Mouse (Mus musculus): ENCODE results near the gene Efcab2. TPM values are rescaled to one million over a fixed set of nuclear protein-coding genes. Genes with fewer than 3 reads are reported as not detected.
A peak's percentile ranks its signal among the peaks of the same experiment; 100 is the strongest.

The Efcab2 gene
- polyA plus RNA-seq, 1 experiment, result 0.38 TPM

GRCm38 (mm10) chr1:178492493-178492892, 86.6 kb downstream of the Efcab2 start:
- no peaks in the 10 kb centered on the region for H3K36me3 ChIP-seq (replicated peaks; ENCODE audit: low read length)
- TF ChIP-seq FLI1 (IDR thresholded peaks at IDR 0.05; ENCODE audit: low read length) (no peak), GATA1 (IDR thresholded peaks at IDR 0.05; ENCODE audit: borderline replicate concordance, low read length) (no peak)
- 0 out of 2 replicates have a peak, but pooled peaks cover 6% of the 10 kb centered on the region for H3K9me3 ChIP-seq
- H3K4me3 ChIP-seq (replicated peaks), result peak overlapping the region; percentile 6
- H3K4me1 ChIP-seq, result peaks cover 21% of the 10 kb centered on the region
- peaks cover 2% of the 10 kb centered on the region for H3K27me3 ChIP-seq (replicated peaks)

GRCm38 (mm10) chr1:178496186-178496585, 90.3 kb downstream of the Efcab2 start:
- Histone ChIP-seq H3K4me1 (peaks cover 11% of the 10 kb centered on the region), H3K36me3 (replicated peaks; ENCODE audit: low read length) (no peaks in the 10 kb centered on the region), H3K4me3 (replicated peaks) (no peak overlapping the region), H3K27me3 (replicated peaks) (no peaks in the 10 kb centered on the region), H3K9me3 (0 out of 2 replicates have a peak, but pooled peaks cover 6% of the 10 kb centered on the region)
- no peak for TF ChIP-seq GATA1 (IDR thresholded peaks at IDR 0.05; ENCODE audit: borderline replicate concordance, low read length)
- no peak for TF ChIP-seq FLI1 (IDR thresholded peaks at IDR 0.05; ENCODE audit: low read length)

GRCm38 (mm10) chr1:178496841-178497240, 91.0 kb downstream of the Efcab2 start:
- Histone ChIP-seq H3K27me3 (replicated peaks) (no peaks in the 10 kb centered on the region), H3K4me3 (replicated peaks) (no peak overlapping the region), H3K4me1 (peaks cover 6% of the 10 kb centered on the region), H3K36me3 (replicated peaks; ENCODE audit: low read length) (no peaks in the 10 kb centered on the region), H3K9me3 (0 out of 2 replicates have a peak, but pooled peaks cover 6% of the 10 kb centered on the region)
- TF ChIP-seq FLI1 (IDR thresholded peaks at IDR 0.05; ENCODE audit: low read length), result no peak
- no peak for TF ChIP-seq GATA1 (IDR thresholded peaks at IDR 0.05; ENCODE audit: borderline replicate concordance, low read length)

GRCm38 (mm10) chr1:178506938-178507337, 101.1 kb downstream of the Efcab2 start:
- H3K4me1 ChIP-seq, result no peaks in the 10 kb centered on the region
- no peaks in the 10 kb centered on the region for H3K36me3 ChIP-seq (replicated peaks; ENCODE audit: low read length)
- 0 out of 2 replicates have a peak, but pooled peaks cover 4% of the 10 kb centered on the region for H3K9me3 ChIP-seq
- no peak for TF ChIP-seq GATA1 (IDR thresholded peaks at IDR 0.05; ENCODE audit: borderline replicate concordance, low read length)
- TF ChIP-seq FLI1 (IDR thresholded peaks at IDR 0.05; ENCODE audit: low read length), result no peak
- no peak overlapping the region for H3K4me3 ChIP-seq (replicated peaks)
- H3K27me3 ChIP-seq (replicated peaks), result peaks cover 3% of the 10 kb centered on the region

GRCm38 (mm10) chr1:178512323-178513031, 106.6 kb downstream of the Efcab2 start:
- no peaks in the 10 kb centered on the region for H3K4me1 ChIP-seq
- no peak for TF ChIP-seq FLI1 (IDR thresholded peaks at IDR 0.05; ENCODE audit: low read length)
- no peak for TF ChIP-seq GATA1 (IDR thresholded peaks at IDR 0.05; ENCODE audit: borderline replicate concordance, low read length)
- no peaks in the 10 kb centered on the region for H3K36me3 ChIP-seq (replicated peaks; ENCODE audit: low read length)
- no peaks in the 10 kb centered on the region for H3K9me3 ChIP-seq
- peaks cover 8% of the 10 kb centered on the region for H3K27me3 ChIP-seq (replicated peaks)
- no peak overlapping the region for H3K4me3 ChIP-seq (replicated peaks)

GRCm38 (mm10) chr1:178513954-178514353, 108.1 kb downstream of the Efcab2 start:
- peaks cover 15% of the 10 kb centered on the region for H3K27me3 ChIP-seq (replicated peaks)
- no peaks in the 10 kb centered on the region for H3K9me3 ChIP-seq

GRCm38 (mm10) chr1:178515839-178516238, 110.0 kb downstream of the Efcab2 start:
- H3K4me1 ChIP-seq, result no peaks in the 10 kb centered on the region
- no peaks in the 10 kb centered on the region for H3K9me3 ChIP-seq
- H3K36me3 ChIP-seq (replicated peaks; ENCODE audit: low read length), result no peaks in the 10 kb centered on the region
- TF ChIP-seq FLI1 (IDR thresholded peaks at IDR 0.05; ENCODE audit: low read length) (no peak), GATA1 (IDR thresholded peaks at IDR 0.05; ENCODE audit: borderline replicate concordance, low read length) (no peak)
- peaks cover 15% of the 10 kb centered on the region for H3K27me3 ChIP-seq (replicated peaks)
- no peak overlapping the region for H3K4me3 ChIP-seq (replicated peaks)

More at GRCm38 (mm10) chr1:178513954-178514353, 108.1 kb downstream of the Efcab2 start:
- Histone ChIP-seq H3K36me3 (replicated peaks; ENCODE audit: low read length) (no peaks in the 10 kb centered on the region), H3K4me3 (replicated peaks) (no peak overlapping the region), H3K4me1 (no peaks in the 10 kb centered on the region)
- TF ChIP-seq GATA1 (IDR thresholded peaks at IDR 0.05; ENCODE audit: borderline replicate concordance, low read length) (no peak), FLI1 (IDR thresholded peaks at IDR 0.05; ENCODE audit: low read length) (no peak)

- no peak for TF ChIP-seq FLI1 (IDR thresholded peaks at IDR 0.05; ENCODE audit: low read length)
- H3K36me3 ChIP-seq (replicated peaks; ENCODE audit: low read length), result no peaks in the 10 kb centered on the region
- peaks cover 24% of the 10 kb centered on the region for H3K27me3 ChIP-seq (replicated peaks)
- H3K9me3 ChIP-seq, result peaks cover 3% of the 10 kb centered on the region; the same call in 1 of the 2 replicates
- no peak overlapping the region for H3K4me3 ChIP-seq (replicated peaks)
- peaks cover 6% of the 10 kb centered on the region for H3K4me1 ChIP-seq
Observed at GRCm38 (mm10) chr1:178522389-178522788, 116.5 kb downstream of the Efcab2 start.

GRCm38 (mm10) chr1:178523152-178523551, 117.3 kb downstream of the Efcab2 start:
- H3K4me3 ChIP-seq (replicated peaks), result no peak overlapping the region
- H3K27me3 ChIP-seq (replicated peaks), result peaks cover 27% of the 10 kb centered on the region
- no peak for TF ChIP-seq GATA1 (IDR thresholded peaks at IDR 0.05; ENCODE audit: borderline replicate concordance, low read length)
- TF ChIP-seq FLI1 (IDR thresholded peaks at IDR 0.05; ENCODE audit: low read length), result no peak
- H3K4me1 ChIP-seq, result peaks cover 14% of the 10 kb centered on the region
- H3K9me3 ChIP-seq, result peaks cover 3% of the 10 kb centered on the region; the same call in 1 of the 2 replicates
- no peaks in the 10 kb centered on the region for H3K36me3 ChIP-seq (replicated peaks; ENCODE audit: low read length)

GRCm38 (mm10) chr1:178527185-178527546, 121.3 kb downstream of the Efcab2 start:
- peaks cover 41% of the 10 kb centered on the region for H3K4me1 ChIP-seq
- peak overlapping the region; percentile 88 for H3K4me3 ChIP-seq (replicated peaks)
- no peaks in the 10 kb centered on the region for H3K36me3 ChIP-seq (replicated peaks; ENCODE audit: low read length)
- no peak for TF ChIP-seq FLI1 (IDR thresholded peaks at IDR 0.05; ENCODE audit: low read length)
- TF ChIP-seq GATA1 (IDR thresholded peaks at IDR 0.05; ENCODE audit: borderline replicate concordance, low read length), result no peak
- H3K9me3 ChIP-seq, result peaks cover 3% of the 10 kb centered on the region; the same call in 1 of the 2 replicates
- H3K27me3 ChIP-seq (replicated peaks), result peaks cover 58% of the 10 kb centered on the region

Measured in megakaryocyte, embryonic 14.5 days (primary cell).